14 mouse cellular contexts compared by ENCODE assay signal in genomic region chr3:135586471-135586880, GRCm38 (mm10).
DNase-seq lines count a peak whose midpoint lies in the region; ATAC-seq and TF ChIP-seq lines count a peak whose summit lies in the region.
"Had no signal": no experiment of that assay in that cellular context is flagged by ENCODE, and none has a peak within 500 bp of the region (broad histone marks: within the 10 kb centered on the region; RNA-seq: fewer than 3 reads in every experiment).

No protein-coding gene starts in this region.

- intact Hi-C loops in left cerebral cortex, adult 2 months (cut with DNase I) = no loop called here

- no peaks in the 10 kb centered on the region for H3K27me3 ChIP-seq in intestine, embryonic 15.5 days (replicated peaks)
- H3K27me3 ChIP-seq: megakaryocyte, embryonic 14.5 days; neural tube, embryonic 13.5 days had no signal

- no peak overlapping the region for H3K4me3 ChIP-seq in left cerebral cortex, adult 2 months
- H3K4me3 ChIP-seq in intestine, embryonic 15.5 days (replicated peaks) = no peak overlapping the region
- H3K4me3 ChIP-seq: erythroblast, embryonic 14.5 days; limb, embryonic 10.5 days; megakaryocyte, embryonic 14.5 days; neural tube, embryonic 13.5 days had no signal

- H3K4me2 ChIP-seq in intestine, embryonic 15.5 days (replicated peaks) = no peak overlapping the region
- H3K4me2 ChIP-seq: neural tube, embryonic 13.5 days had no signal

- peaks cover 19% of the 10 kb centered on the region for H3K36me3 ChIP-seq in intestine, embryonic 15.5 days

- peak overlapping the region; percentile 71 for H3K27ac ChIP-seq in left cerebral cortex, adult 2 months
- no peak overlapping the region for H3K27ac ChIP-seq in intestine, embryonic 15.5 days
- H3K27ac ChIP-seq: limb, embryonic 10.5 days; neural tube, embryonic 13.5 days had no signal

- no peak overlapping the region for H3K9ac ChIP-seq in intestine, embryonic 15.5 days
- H3K9ac ChIP-seq: neural tube, embryonic 13.5 days had no signal

- peak; percentile 22; the same call in 1 of the 2 replicates for ATAC-seq in intestine, embryonic 15.5 days
- peak; percentile 25; the same call in 1 of the 2 replicates for ATAC-seq in monocyte, adult 5-6 weeks (replicated peaks; ENCODE audit: insufficient number of reproducible peaks, low FRiP score, low TSS enrichment, poor library complexity, severe bottlenecking)

- TF ChIP-seq CTCF in left cerebral cortex, adult 2 months (IDR thresholded peaks at IDR 0.05) = no peak

- WGBS in intestine, embryonic 15.5 days = 85% methylated on average over 4 of the region's 4 CpGs

- H3K9me3 ChIP-seq in intestine, embryonic 15.5 days = no peaks in the 10 kb centered on the region
- H3K9me3 ChIP-seq: limb, embryonic 10.5 days; megakaryocyte, embryonic 14.5 days; neural tube, embryonic 13.5 days had no signal

- no peak for DNase-seq in left cerebral cortex, adult 2 months (ENCODE audit: extremely low spot score in 1 of 2, low spot score in 2 of 2)
- DNase-seq in left cerebral cortex, adult 11 months (ENCODE audit: low spot score) = no peak
- peak; percentile 45 for DNase-seq in c-Kit-positive CD71-positive TER-119-positive erythroid progenitor cells, embryonic 14.5 days (ENCODE audit: low spot score)
- DNase-seq in urinary bladder, postnatal 10 days (ENCODE audit: low spot score) = no peak
- no peak for DNase-seq in cerebellum, adult 11 months
- DNase-seq: cerebellum, postnatal 25 days; kidney, postnatal 14 days; thymus, postnatal 25 days had no signal

- no peaks in the 10 kb centered on the region; the same call in 1 of the 2 replicates for H3K4me1 ChIP-seq in intestine, embryonic 15.5 days (replicated peaks)
